Mouse (Mus musculus) adrenal gland, postnatal 10 days (tissue): ENCODE data around the gene Fbxw4. TPM values are rescaled to one million over a fixed set of nuclear protein-coding genes. Genes with fewer than 3 reads are reported as not detected.

Source experiments
- DNase-seq: peaks from one replicate; pipeline ENCODE4 v3.0.0; 2021; ENCODE audit warnings: mixed read lengths
- long read RNA-seq, 2 experiments: library from polyadenylated mRNA; stranded (forward); transcript quantifications; one replicate each; pipeline ENCODE4 v2.0.0; 2021
- total RNA-seq, 2 experiments: library from RNA; stranded (reverse); gene quantifications; 2 replicates each; pipeline ENCODE4 v1.2.3; 2021

Fbxw4 gene
- total RNA-seq, result 10 to 100 TPM; 33.8 to 37.1 TPM
- long read RNA-seq, experiment 1, transcript Fbxw4-201 (9 exons, 2,068 nt), result major isoform, 27 of 48 reads
- long read RNA-seq, experiment 1, partial matches to known transcripts, result 5 of 48 reads
- long read RNA-seq, experiment 1, other reads (novel, unspliced or antisense), result 15 of 48 reads
- long read RNA-seq, experiment 2, transcript Fbxw4-201 (9 exons, 2,068 nt), result major isoform, 17 of 31 reads
- long read RNA-seq, experiment 2, partial matches to known transcripts, result 1 of 31 reads
- long read RNA-seq, experiment 2, other reads (novel, unspliced or antisense), result 11 of 31 reads

DNA sequence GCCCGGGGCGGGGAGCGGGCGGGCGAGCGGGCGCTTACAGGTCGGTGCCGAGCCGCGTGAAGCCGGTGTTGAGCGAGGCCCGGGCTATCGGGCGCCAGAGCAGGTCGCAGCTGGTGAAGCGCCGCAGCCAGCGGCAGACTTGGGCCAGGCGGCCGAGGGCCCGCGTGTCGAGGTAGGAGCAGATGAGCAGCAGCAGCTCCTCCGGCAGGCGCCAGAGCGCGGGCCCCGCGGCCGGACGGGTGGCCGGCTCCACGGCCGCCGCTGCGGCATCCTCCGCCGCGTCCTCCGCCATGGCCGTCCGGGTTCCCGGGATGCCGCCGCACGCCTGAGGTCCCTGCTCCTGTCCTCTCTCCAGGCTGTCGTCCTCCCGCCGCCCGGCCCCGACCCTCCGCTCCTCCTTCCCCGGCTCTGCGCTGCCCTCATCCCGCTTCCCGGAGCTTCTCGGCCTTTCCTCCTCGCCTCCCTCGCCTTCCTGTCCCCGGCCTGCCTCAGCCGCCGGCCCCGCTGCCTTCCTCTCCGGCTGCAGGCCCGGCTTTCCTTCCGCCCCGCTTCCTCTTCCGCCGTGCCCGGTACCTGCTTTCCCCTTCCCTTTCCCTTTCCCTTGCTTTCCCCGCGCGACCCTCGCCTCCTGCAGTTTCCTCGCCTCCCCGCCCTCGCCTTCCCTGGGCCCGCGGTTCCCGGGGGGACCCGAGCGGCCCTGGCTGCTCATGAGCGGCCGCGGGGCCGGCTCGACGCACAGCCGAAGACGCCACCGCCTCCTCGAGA lies at the start of gene Fbxw4:
Fbxw4 (minus strand) TSS at position 575 of the 765 bp plus-strand sequence.
- peak; percentile 83 for DNase-seq

DNA sequence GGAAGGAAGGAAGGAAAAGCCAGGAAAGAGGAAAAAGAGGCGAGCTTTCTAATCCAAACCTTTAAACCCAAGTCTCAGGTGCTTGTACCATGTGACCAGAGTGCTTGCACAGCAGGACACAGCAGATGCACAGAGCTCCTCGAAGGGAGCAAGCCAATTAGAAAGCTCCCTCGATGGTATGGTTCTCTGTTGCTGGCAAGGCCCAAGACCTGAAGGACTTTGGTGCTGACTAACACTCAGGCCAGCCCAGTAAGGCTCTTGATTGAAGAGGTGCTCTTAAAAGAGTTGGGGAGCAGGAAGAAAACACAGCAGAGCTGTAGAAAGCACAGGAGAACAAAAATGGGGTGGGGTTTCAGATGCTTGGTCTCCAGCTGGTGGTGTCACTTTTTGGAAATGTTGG lies 48.6 kb upstream of the Fbxw4 start:
- no peak for DNase-seq

DNA sequence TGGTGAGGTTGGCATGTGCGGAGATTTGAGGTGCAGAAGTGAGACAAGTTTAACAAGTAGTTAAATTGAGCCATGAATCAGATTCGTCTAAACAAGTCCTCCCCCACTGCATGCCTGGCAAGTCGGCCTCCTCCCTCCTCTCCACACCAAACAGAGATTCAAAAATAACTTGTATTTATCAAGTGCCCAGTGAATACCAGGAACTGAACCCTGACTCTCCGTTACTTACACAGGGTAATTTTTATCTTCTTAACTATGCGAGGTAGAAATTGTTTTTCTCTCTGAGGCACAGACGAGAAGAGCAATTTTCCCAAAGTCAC lies 36.1 kb upstream of the Fbxw4 start:
- no peak for DNase-seq

DNA sequence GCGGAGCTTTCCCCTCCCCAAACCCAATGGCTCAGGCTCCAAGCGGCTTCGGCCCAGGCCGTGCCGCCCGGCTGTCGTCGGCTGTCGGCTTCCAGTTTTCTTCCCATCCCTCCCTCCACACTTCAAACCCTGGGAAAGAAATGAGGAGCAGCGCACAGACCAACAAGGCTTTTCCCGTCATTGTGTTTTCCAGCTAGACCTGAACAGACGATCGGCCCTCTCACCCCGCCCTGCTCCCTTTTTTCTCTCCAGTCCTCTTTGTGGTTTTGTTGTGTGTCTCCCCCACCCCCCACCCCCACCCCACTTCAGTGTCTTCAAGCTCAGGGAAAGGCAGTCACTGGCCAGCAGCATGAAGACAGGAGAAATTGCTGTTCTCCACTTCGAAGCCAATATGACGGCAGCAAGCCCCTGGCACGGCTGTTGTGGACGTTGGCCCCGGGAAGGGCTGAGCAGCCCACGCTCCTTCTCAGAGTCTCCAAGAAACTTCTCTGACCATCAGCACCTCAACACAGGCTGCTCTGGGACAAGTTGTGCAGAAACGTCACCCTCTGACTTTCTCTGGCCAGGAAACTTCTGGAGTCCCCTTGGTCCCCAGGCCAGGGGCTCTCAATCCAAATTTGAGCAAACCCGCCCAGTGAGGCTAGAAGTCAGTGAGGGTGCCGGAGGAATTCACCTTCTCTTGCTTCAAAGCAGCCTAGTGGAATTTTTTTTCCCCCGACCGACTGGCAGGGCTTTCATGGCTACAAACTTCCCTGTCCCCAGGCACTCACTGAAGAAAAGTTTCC lies 35.6 kb upstream of the Fbxw4 start:
- DNase-seq, result no peak

DNA sequence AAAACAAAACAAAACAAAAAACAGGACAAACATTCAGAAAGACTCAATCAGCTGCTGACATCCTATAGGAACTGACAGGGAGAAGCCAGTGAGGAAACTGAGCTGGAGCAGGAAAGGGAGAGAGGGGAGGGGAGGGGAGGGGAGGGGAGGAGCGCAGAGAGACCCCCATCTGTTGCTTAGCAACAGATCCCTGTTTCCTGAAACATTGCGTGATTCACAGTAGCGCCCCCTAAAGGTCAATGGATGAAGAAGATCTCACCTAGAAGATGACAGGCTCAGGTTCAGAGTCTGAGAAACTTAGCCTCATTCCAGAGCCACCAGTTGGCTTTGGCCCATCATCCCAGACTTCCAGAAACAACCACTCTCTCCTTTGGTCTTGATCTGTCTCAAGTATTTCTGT lies 33.9 kb upstream of the Fbxw4 start:
- DNase-seq, result no peak

DNA sequence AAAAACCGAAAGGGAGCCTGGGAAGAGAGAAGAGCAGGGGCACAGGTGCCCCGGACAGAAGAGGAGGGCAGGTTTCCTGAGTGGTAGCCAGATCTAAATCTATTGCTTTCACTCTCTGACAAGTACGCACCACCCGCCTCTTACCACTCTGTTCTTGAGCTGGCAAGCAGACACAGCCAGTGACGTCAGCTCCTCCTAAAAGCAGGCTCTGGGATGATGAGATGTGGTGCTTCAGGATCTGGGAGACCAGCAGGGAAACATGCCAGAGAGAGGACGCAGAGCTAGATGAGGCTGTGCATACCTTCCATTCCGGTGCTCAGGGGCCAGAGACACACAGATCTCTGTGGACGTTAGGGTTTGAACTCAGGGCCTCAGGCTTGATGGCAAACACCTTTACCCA lies 32.1 kb upstream of the Fbxw4 start:
- DNase-seq, result no peak

DNA sequence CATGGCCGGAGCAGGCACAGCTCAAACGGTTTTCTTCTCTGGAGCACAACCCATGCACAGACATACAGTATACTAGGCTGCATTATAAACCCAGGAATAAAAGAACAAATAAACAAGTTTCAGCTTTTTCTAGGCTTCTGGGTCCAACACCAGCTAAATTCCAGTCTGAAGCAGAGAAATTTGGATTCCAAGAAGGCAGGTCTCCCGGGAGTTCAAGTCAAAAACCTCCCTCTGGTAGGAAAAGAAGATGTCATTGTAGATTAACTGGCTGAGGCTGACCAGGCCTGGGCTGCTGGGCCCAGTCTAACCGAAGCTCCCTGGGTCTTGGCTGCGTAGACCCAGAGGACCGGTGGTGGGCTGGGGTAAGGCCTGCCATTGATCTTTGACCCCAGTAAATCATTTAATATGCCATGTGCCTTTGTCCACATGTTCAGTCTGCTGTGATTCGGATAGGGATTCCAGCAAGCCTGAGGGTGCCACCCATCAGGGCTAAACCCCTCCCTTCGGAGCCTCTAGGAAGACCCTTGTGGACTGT lies 31.0 kb upstream of the Fbxw4 start:
- no peak for DNase-seq

DNA sequence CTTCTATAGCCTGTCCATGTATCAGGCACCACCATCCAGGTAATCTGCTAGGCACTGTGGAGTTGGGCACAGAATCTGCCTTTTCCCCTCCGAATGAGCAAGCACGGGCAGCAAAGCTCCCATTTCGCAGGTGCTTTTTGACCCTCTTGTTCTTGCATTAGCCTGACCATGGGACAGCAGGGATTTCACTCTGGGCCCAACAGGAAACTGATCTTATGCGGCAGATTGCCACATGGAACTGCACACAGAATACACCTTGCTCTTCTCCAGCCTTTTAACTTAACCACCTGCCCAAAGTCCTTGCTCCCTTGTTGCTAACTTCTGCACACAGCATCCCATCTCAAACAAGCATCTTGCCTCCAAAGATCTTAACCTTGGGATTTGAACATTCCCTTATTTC lies 26.9 kb upstream of the Fbxw4 start:
- no peak for DNase-seq

DNA sequence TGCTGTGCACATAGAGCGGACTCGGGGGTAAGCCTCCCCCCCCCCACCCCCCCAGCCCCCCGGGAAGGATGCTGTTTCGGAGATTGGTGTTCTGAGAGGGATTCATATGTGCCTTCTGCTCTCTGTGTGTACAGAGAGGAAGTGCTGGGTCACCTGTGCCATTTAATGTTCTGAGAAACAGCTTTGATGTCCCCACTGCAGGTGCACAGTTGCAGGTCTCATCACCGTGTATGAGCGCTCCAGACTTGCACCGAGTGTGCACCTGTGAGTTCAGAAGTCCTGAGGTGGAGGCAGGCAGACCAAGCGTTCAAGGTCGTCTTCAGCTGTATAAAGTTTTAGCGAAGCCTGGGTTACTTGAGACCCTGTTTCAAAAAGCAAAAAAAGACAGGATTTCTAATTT lies 23.6 kb upstream of the Fbxw4 start:
- no peak for DNase-seq

DNA sequence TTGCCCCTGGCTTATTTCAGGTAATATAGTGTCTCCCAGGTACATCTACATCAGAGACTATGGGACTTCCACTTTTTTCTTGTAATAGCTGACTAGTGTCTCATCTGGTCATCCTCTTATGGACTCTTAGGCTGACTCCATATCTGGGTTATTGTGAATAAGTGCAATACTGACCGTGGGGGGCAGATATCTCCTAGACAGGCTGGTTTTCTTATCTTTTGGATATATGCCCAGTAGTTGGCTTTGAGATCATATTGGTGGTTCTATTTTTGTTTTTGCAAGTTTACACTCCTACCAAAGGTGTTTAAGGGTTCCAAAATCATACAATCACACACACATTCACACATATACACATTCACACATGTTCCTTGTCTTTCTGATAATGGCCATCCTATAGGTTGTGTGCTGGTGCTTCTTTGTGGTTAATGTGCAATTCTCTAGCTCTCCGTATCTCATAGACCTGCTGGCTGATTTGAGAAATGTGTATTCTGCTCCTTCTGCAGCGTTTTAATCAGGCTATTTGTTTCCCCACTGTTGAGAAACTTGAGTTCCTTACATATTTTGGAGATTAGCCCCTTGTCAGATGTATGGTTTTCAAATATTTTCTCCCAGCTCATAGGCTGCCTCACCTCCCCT lies 20.5 kb upstream of the Fbxw4 start:
- DNase-seq, result no peak

DNA sequence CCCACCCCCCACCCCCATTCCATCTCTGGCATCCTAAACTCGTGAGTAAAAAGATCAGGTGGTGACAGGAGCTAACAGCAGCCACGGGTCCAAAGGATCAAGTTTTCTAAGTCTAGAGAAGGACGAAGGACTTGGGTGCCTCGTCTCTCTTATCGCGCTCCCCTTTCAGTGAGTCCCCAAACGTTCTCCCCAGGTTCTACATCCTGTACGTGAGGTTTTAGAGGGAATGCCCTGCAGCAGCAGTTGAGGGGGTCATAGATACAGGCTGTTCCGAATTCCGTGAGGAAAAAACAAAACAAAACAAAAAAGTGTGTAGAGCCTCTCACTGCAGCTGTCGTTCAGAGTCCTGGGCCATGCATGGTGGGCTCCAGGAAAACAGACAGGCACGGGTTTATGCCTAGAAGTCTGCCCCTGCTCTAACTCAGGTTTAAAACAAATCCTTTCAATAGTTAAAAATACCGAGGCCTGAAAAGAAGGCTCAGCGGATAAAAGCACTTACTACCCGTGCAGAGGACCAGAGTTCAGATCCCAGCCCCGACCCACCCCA lies 16.7 kb upstream of the Fbxw4 start:
- DNase-seq, result no peak

DNA sequence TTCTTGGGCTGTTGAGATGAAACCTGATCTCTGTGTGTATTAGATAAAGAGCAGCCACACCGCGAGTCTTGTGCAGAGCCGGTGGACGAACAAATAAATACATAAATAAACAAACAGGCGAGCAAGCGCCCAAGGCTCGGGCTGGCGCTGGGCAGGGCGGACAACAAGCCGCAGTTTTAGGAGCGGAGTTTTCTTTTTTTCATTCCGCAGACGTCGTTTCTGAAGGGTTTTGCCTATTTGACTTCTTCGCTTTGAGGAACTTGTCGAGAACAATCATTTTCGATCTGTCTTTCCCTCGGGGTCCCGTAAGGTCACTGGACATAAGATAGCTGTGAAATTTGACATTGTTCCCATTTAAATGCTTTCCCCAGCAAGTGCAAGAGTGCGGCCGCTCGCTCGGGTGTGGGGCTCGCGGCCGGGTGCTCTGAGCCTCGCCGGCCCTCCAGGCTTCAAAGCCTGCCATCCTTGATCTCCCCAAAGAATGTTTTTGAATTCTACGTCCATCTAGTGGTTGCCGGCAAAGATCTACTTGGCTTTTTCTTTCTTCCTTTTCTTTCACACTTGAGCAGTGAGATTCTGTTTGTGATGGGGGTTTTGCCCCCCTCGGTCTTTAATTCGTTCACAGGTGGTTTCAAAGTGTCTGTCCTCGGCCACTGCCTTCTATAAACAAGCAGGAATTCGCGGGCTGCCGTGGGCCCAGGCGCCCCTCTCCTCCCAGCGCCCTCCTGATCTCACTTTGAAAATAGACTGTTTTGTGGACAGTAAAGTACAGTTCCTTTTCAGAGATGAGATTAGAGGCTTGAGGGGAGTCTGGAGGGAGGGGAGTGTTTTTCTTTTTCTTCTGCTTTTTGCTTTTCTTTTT lies 15.8 kb upstream of the Fbxw4 start:
- DNase-seq, result peak; percentile 26

DNA sequence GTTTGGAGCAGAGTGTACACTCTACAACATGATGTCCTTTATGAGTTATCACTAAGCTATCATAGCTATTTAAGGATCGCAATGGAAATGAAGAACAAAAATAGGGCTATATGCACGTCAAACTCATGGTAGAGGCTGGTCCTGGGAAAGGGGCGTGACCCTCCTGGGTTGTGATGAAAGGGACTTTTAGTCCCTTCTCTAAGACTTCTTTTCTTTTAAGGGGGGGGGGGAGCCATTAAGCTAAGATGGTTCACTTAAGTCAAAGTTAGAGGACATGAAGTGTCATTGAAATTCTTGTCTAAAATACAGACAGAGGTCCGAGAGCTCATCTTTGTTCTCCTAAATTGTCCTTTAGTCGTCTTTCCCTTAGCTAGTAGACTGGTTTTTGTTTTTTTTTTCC lies 15.1 kb upstream of the Fbxw4 start:
- DNase-seq, result no peak

DNA sequence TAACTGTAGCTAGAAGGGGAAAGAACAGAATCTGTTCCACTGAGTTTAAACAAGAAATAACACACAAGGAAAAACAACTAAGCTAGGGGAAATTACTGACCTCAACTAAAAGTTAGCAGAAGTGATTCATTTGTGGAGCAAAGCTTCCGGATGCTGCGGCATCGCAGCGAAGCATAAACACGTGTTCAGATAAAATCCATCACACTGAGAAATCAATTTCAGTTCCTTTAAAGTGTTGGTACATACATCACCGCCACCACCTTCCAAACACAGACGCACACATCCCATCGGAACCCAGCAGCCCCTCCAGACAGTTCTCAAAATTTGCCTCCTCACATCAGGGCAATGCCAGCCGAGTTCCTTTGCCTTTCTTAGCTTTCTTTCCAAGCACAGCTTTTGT lies 12.9 kb upstream of the Fbxw4 start:
- no peak for DNase-seq

DNA sequence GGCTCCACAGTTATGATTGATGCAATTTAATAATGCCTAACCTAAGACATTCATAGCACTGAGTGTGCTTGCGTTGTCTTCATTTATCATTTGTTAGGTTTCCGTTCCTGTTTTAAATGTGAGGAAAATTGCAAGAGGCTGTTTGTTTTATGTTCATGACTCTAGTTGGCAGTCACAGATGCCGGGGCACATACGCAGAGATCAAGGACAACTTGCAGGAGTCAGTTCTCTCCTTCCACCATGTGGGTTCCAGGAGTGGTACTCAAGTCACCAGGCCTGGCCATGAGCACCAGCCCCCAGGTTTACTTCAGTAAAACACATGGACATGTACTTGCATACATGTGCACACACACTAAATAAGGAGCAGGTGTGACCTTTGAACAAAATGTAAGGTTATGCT lies 8.9 kb upstream of the Fbxw4 start:
- DNase-seq, result no peak

DNA sequence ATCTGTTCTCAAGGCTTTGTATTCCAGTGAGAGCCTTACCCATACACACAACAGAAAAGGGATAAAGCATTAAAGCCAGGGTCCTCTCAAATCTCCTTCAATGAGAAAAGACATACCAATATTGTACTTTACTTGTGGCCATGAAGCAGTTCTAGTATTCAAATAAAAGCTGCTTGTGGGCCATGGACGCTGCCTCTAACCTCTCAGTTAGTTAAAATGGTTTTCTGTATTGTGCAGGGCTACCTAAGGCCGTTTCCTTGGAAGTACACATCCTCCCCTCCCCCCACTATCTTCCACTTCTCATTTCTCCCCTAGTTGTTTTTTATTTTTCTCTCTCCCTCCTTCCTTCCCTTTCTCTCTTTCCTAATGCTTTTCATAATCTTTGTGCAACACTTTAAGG lies 3.7 kb upstream of the Fbxw4 start:
- no peak for DNase-seq

DNA sequence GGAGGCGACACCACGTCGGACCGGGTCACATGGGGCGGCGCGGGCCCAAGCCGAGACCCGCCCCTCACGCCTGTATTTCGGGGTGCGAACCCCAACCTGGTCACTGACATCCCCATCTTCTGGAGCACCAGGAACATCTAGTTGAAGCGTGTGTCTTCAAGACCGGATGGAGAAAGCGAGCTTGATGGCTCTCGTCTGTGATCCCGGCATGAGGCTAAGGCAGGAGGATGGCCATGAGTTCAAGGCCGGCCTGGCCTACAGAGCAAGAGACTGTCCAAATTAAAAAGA lies 335 bp upstream of the Fbxw4 start:
- no peak for DNase-seq

DNA sequence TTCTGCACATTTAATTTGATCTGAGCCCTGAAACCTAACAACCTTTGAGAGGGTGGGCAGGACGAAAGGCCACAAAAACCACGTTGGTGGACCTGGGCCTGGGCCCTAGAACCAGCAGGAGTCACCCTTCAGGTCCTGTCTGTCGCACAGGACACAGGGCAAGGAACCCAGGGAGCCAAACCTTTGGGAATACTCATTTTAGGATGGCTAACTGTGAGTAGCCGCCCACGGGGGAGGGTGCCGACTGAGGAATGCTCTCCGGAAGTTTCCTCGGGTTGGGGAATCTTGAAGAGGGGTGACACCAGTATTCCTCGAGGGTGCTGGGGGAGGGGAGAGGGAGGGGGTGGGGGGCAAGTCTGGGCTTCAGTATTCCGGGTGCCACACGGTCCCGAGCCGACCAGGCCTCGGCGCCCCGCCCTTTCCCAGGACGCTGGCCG lies 793 bp downstream of the Fbxw4 start:
- peak; percentile 77 for DNase-seq

DNA sequence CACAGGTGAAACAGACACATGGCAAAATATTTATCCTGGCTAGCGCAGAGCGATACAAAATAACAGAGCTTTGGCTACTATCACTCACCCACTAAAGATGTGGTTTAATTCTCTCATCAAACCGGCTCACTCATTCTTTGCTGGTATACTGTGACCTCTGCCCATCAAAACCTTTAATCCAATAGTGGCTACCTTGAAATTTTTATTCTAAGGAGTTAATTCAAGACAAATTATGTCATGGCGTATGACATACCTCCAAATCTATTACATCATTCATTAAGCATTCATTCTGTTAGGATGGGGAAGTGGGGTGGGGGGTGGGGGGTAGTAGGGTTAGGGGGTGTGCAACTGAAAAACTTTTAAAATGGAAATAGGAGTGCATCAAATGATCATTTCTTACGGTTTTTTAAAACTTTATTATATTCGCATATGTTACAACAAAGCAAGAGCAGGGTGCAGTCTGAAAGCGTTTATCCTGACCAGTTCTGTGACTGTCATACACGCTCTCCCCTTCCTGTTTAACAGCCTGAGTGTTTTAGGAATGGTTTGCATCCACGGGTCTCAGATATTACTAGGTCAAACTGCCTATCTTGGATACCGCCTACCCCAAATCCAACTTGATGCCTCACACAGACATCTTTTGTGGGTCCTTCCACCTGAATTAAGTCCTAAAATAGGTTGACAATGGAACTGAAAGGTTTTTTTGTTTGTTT lies 1.4 kb downstream of the Fbxw4 start:
- DNase-seq, result no peak

DNA sequence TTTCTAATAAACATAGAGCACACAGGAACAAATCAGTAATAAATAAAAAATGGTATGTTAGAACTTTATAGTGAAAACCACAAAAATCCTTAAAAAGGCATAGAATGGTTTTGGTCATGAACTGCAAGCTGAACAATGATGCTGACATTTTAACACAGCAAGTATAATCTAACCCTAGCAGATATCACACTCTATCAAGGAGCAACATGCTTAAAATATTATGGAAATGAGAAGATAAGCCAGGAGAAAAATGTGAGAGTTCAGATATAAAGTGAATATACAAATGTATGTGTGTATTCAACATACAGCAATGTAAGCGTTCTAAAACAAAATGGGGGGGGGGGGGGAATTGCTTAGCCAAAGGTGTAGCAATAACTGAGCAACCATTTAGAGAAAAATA lies 2.3 kb downstream of the Fbxw4 start:
- no peak for DNase-seq
